Mouse (Mus musculus) brain, embryonic 14.5 days (tissue): ENCODE results near the gene Nab1.

Experiments
- CTCF ChIP-seq: fragments of 200-500 bp; IDR thresholded peaks from 2 replicates; pipeline ENCODE4 v1.5.1; 2012; ENCODE audit warnings: inconsistent platforms, mild to moderate bottlenecking, moderate library complexity, borderline replicate concordance; ENCODE audit not compliant: insufficient read depth, insufficient read length; ENCODE audit errors: extremely low read depth
- POLR2A ChIP-seq: fragments of 200-500 bp; IDR thresholded peaks from 2 replicates; pipeline ENCODE4 v1.6.1; 2012; ENCODE audit warnings: mild to moderate bottlenecking, inconsistent platforms, borderline replicate concordance; ENCODE audit not compliant: poor library complexity, insufficient read depth, insufficient read length, severe bottlenecking; ENCODE audit errors: extremely low read depth

- TF ChIP-seq POLR2A (no peak), CTCF (no peak)
Observed at GRCm38 (mm10) chr1:52511788-52512425, 11.4 kb upstream of the Nab1 start.
